Mouse (Mus musculus): ENCODE results near the gene Fam222b. TPM values are rescaled to one million over a fixed set of nuclear protein-coding genes. Genes with fewer than 3 reads are reported as not detected.

Fam222b gene
- polyA plus RNA-seq, 1 experiment from 2014 or later, result 21.8 TPM

- no peak overlapping the region for H3K27ac ChIP-seq (replicated peaks; ENCODE audit: low read depth, low read length)
- no peaks in the 10 kb centered on the region for H3K4me1 ChIP-seq (ENCODE audit: control insufficient read depth, insufficient read depth, low read length)
- H3K9ac ChIP-seq (ENCODE audit: low read length), result no peak overlapping the region
- no peaks in the 10 kb centered on the region for H3K9me3 ChIP-seq (ENCODE audit: control insufficient read depth, low read length)
- H3K36me3 ChIP-seq (ENCODE audit: control insufficient read depth, insufficient read depth, low read length), result no peaks in the 10 kb centered on the region
- H3K27me3 ChIP-seq (ENCODE audit: control insufficient read depth, insufficient read depth, low read length), result no peaks in the 10 kb centered on the region
- WGBS, result 61% methylated on average over 2 of the region's 2 CpGs
- ATAC-seq (ENCODE audit: insufficient number of reproducible peaks, low FRiP score, low TSS enrichment, low read depth), result no peak
- H3K4me3 ChIP-seq (ENCODE audit: low read depth, low read length), result no peak overlapping the region
- DNase-seq (ENCODE audit: low spot score), result no peak
- no peak overlapping the region for H3K4me2 ChIP-seq (ENCODE audit: low read depth, severe bottlenecking)
Measured at GRCm38 (mm10) chr11:78066641-78067040, 27.8 kb upstream of the Fam222b start.

GRCm38 (mm10) chr11:78067566-78067965 is 26.9 kb upstream of the Fam222b start:
- Histone ChIP-seq H3K4me1 (ENCODE audit: control insufficient read depth, insufficient read depth, low read length) (no peaks in the 10 kb centered on the region), H3K27ac (replicated peaks; ENCODE audit: low read depth, low read length) (no peak overlapping the region), H3K27me3 (ENCODE audit: control insufficient read depth, insufficient read depth, low read length) (no peaks in the 10 kb centered on the region), H3K4me3 (ENCODE audit: low read depth, low read length) (no peak overlapping the region), H3K36me3 (ENCODE audit: control insufficient read depth, insufficient read depth, low read length) (no peaks in the 10 kb centered on the region), H3K4me2 (ENCODE audit: low read depth, severe bottlenecking) (no peak overlapping the region), H3K9ac (ENCODE audit: low read length) (no peak overlapping the region), H3K9me3 (ENCODE audit: control insufficient read depth, low read length) (no peaks in the 10 kb centered on the region)
- 75% methylated on average over 5 of the region's 5 CpGs for WGBS
- ATAC-seq (ENCODE audit: insufficient number of reproducible peaks, low FRiP score, low TSS enrichment, low read depth), result no peak
- no peak for DNase-seq (ENCODE audit: low spot score)

GRCm38 (mm10) chr11:78069130-78069529 is 25.3 kb upstream of the Fam222b start:
- H3K4me1 ChIP-seq (ENCODE audit: control insufficient read depth, insufficient read depth, low read length), result no peaks in the 10 kb centered on the region
- H3K27me3 ChIP-seq (ENCODE audit: control insufficient read depth, insufficient read depth, low read length), result no peaks in the 10 kb centered on the region
- DNase-seq (ENCODE audit: low spot score) (no peak), ATAC-seq (ENCODE audit: insufficient number of reproducible peaks, low FRiP score, low TSS enrichment, low read depth) (no peak)
- H3K36me3 ChIP-seq (ENCODE audit: control insufficient read depth, insufficient read depth, low read length), result peaks cover 7% of the 10 kb centered on the region; the same call in 1 of the 2 replicates
- no peak overlapping the region for H3K27ac ChIP-seq (replicated peaks; ENCODE audit: low read depth, low read length)
- H3K4me3 ChIP-seq (ENCODE audit: low read depth, low read length), result no peak overlapping the region
- H3K9me3 ChIP-seq (ENCODE audit: control insufficient read depth, low read length), result no peaks in the 10 kb centered on the region
- no peak overlapping the region for H3K9ac ChIP-seq (ENCODE audit: low read length)
- H3K4me2 ChIP-seq (ENCODE audit: low read depth, severe bottlenecking), result no peak overlapping the region
- 70% methylated on average over 5 of the region's 5 CpGs for whole genome bisulfite sequencing

GRCm38 (mm10) chr11:78069646-78070045 is 24.8 kb upstream of the Fam222b start:
- H3K36me3 ChIP-seq (ENCODE audit: control insufficient read depth, insufficient read depth, low read length), result peaks cover 10% of the 10 kb centered on the region; the same call in 1 of the 2 replicates
- no peak overlapping the region for H3K4me3 ChIP-seq (ENCODE audit: low read depth, low read length)
- H3K9ac ChIP-seq (ENCODE audit: low read length), result no peak overlapping the region; the same call in 1 of the 2 replicates
- H3K4me2 ChIP-seq (ENCODE audit: low read depth, severe bottlenecking), result no peak overlapping the region
- no peaks in the 10 kb centered on the region for H3K9me3 ChIP-seq (ENCODE audit: control insufficient read depth, low read length)
- H3K4me1 ChIP-seq (ENCODE audit: control insufficient read depth, insufficient read depth, low read length), result no peaks in the 10 kb centered on the region
- no peaks in the 10 kb centered on the region for H3K27me3 ChIP-seq (ENCODE audit: control insufficient read depth, insufficient read depth, low read length)
- no peak for ATAC-seq (ENCODE audit: insufficient number of reproducible peaks, low FRiP score, low TSS enrichment, low read depth)
- H3K27ac ChIP-seq (replicated peaks; ENCODE audit: low read depth, low read length), result no peak overlapping the region
- no peak for DNase-seq (ENCODE audit: low spot score)
- WGBS, result 77% methylated on average over 6 of the region's 6 CpGs

- Histone ChIP-seq H3K36me3 (ENCODE audit: control insufficient read depth, insufficient read depth, low read length) (peaks cover 12% of the 10 kb centered on the region; the same call in 1 of the 2 replicates), H3K4me1 (ENCODE audit: control insufficient read depth, insufficient read depth, low read length) (no peaks in the 10 kb centered on the region), H3K9me3 (ENCODE audit: control insufficient read depth, low read length) (no peaks in the 10 kb centered on the region), H3K27ac (replicated peaks; ENCODE audit: low read depth, low read length) (0 out of 2 replicates have a peak overlapping the region, but pooled peaks have one; percentile 10), H3K9ac (ENCODE audit: low read length) (no peak overlapping the region), H3K4me3 (ENCODE audit: low read depth, low read length) (no peak overlapping the region), H3K4me2 (ENCODE audit: low read depth, severe bottlenecking) (no peak overlapping the region), H3K27me3 (ENCODE audit: control insufficient read depth, insufficient read depth, low read length) (no peaks in the 10 kb centered on the region)
- ATAC-seq (ENCODE audit: insufficient number of reproducible peaks, low FRiP score, low TSS enrichment, low read depth) (no peak), DNase-seq (ENCODE audit: low spot score) (no peak)
- 80% methylated on average over 5 of the region's 5 CpGs for WGBS
Measured at GRCm38 (mm10) chr11:78071938-78072337, 22.5 kb upstream of the Fam222b start.

GRCm38 (mm10) chr11:78072425-78073130 is 21.9 kb upstream of the Fam222b start:
- Histone ChIP-seq H3K27me3 (ENCODE audit: control insufficient read depth, insufficient read depth, low read length) (no peaks in the 10 kb centered on the region), H3K4me2 (ENCODE audit: low read depth, severe bottlenecking) (no peak overlapping the region), H3K9ac (ENCODE audit: low read length) (no peak overlapping the region), H3K36me3 (ENCODE audit: control insufficient read depth, insufficient read depth, low read length) (peaks cover 13% of the 10 kb centered on the region; the same call in 1 of the 2 replicates), H3K4me1 (ENCODE audit: control insufficient read depth, insufficient read depth, low read length) (no peaks in the 10 kb centered on the region), H3K4me3 (ENCODE audit: low read depth, low read length) (0 out of 2 replicates have a peak overlapping the region, but pooled peaks have one; percentile 3), H3K27ac (replicated peaks; ENCODE audit: low read depth, low read length) (no peak overlapping the region), H3K9me3 (ENCODE audit: control insufficient read depth, low read length) (no peaks in the 10 kb centered on the region)
- DNase-seq (ENCODE audit: low spot score) (no peak), ATAC-seq (ENCODE audit: insufficient number of reproducible peaks, low FRiP score, low TSS enrichment, low read depth) (no peak)
- WGBS, result 29% methylated on average over 6 of the region's 6 CpGs

- Histone ChIP-seq H3K36me3 (ENCODE audit: control insufficient read depth, insufficient read depth, low read length) (peaks cover 13% of the 10 kb centered on the region; the same call in 1 of the 2 replicates), H3K27me3 (ENCODE audit: control insufficient read depth, insufficient read depth, low read length) (no peaks in the 10 kb centered on the region), H3K4me3 (ENCODE audit: low read depth, low read length) (no peak overlapping the region), H3K27ac (replicated peaks; ENCODE audit: low read depth, low read length) (no peak overlapping the region), H3K4me1 (ENCODE audit: control insufficient read depth, insufficient read depth, low read length) (no peaks in the 10 kb centered on the region), H3K4me2 (ENCODE audit: low read depth, severe bottlenecking) (no peak overlapping the region), H3K9me3 (ENCODE audit: control insufficient read depth, low read length) (no peaks in the 10 kb centered on the region), H3K9ac (ENCODE audit: low read length) (no peak overlapping the region)
- WGBS, result 96% methylated on average over 9 of the region's 9 CpGs
- ATAC-seq (ENCODE audit: insufficient number of reproducible peaks, low FRiP score, low TSS enrichment, low read depth) (no peak), DNase-seq (ENCODE audit: low spot score) (no peak)
Measured at GRCm38 (mm10) chr11:78073577-78074276, 20.7 kb upstream of the Fam222b start.

GRCm38 (mm10) chr11:78074277-78074652 is 20.2 kb upstream of the Fam222b start:
- Histone ChIP-seq H3K27ac (replicated peaks; ENCODE audit: low read depth, low read length) (no peak overlapping the region), H3K4me1 (ENCODE audit: control insufficient read depth, insufficient read depth, low read length) (no peaks in the 10 kb centered on the region)
- 90% methylated on average over 2 of the region's 2 CpGs for WGBS

More at GRCm38 (mm10) chr11:78074277-78074652, 20.2 kb upstream of the Fam222b start:
- H3K27me3 ChIP-seq (ENCODE audit: control insufficient read depth, insufficient read depth, low read length), result no peaks in the 10 kb centered on the region
- no peak for ATAC-seq (ENCODE audit: insufficient number of reproducible peaks, low FRiP score, low TSS enrichment, low read depth)
- peaks cover 13% of the 10 kb centered on the region; the same call in 1 of the 2 replicates for H3K36me3 ChIP-seq (ENCODE audit: control insufficient read depth, insufficient read depth, low read length)
- no peak overlapping the region for H3K4me2 ChIP-seq (ENCODE audit: low read depth, severe bottlenecking)
- DNase-seq (ENCODE audit: low spot score), result no peak
- H3K9ac ChIP-seq (ENCODE audit: low read length), result no peak overlapping the region
- H3K9me3 ChIP-seq (ENCODE audit: control insufficient read depth, low read length), result no peaks in the 10 kb centered on the region
- H3K4me3 ChIP-seq (ENCODE audit: low read depth, low read length), result no peak overlapping the region

Measured in limb, embryonic 11.5 days (tissue).